Mouse (Mus musculus) neural tube, embryonic 13.5 days (tissue): ENCODE results near the gene Bst1. TPM values are rescaled to one million over a fixed set of nuclear protein-coding genes. Genes with fewer than 3 reads are reported as not detected.

ENCODE experiments used
- ATAC-seq: fragments of 200-750 bp; cut with Nextera tagmentation; 2 replicates; pipeline ENCODE4 v1.8.0; 2017; ENCODE audit warnings: low read depth, mild to moderate bottlenecking, moderate TSS enrichment, moderate library complexity
- H3K27ac ChIP-seq: fragments of 300-500 bp; sonication (generic); replicated peaks from 2 replicates; pipeline ENCODE4 v1.5.1; 2015; ENCODE audit warnings: moderate library complexity, mild to moderate bottlenecking, inconsistent platforms
- H3K27me3 ChIP-seq: fragments of 300-500 bp; sonication (generic); 2 replicates; pipeline ENCODE4 v1.6.1; 2015; ENCODE audit warnings: mild to moderate bottlenecking, inconsistent platforms
- H3K36me3 ChIP-seq: fragments of 300-500 bp; sonication (generic); 2 replicates; pipeline ENCODE4 v1.6.1; 2015; ENCODE audit warnings: mild to moderate bottlenecking, inconsistent platforms
- H3K4me1 ChIP-seq: fragments of 300-500 bp; sonication (generic); replicated peaks from 2 replicates; pipeline ENCODE4 v1.6.1; 2015; ENCODE audit warnings: inconsistent platforms
- H3K4me2 ChIP-seq: fragments of 300-500 bp; sonication (generic); 2 replicates; pipeline ENCODE4 v1.6.1; 2015; ENCODE audit warnings: inconsistent platforms, mild to moderate bottlenecking, moderate library complexity
- H3K4me3 ChIP-seq: fragments of 300-500 bp; sonication (generic); 2 replicates; pipeline ENCODE4 v1.5.1; 2015; ENCODE audit warnings: mild to moderate bottlenecking, inconsistent platforms
- H3K9ac ChIP-seq: fragments of 300-500 bp; sonication (generic); 2 replicates; pipeline ENCODE4 v1.6.1; 2015; ENCODE audit warnings: moderate library complexity, mild to moderate bottlenecking, inconsistent platforms
- H3K9me3 ChIP-seq: fragments of 300-500 bp; sonication (generic); 2 replicates; pipeline ENCODE4 v1.6.1; 2016; ENCODE audit warnings: inconsistent platforms
- WGBS: fragments of 180-500 bp; shearing (Covaris S2); methylation state at CpG from one replicate; pipeline ENCODE4 v1.1.7; 2015; 5-methylcytosine and 5-hydroxymethylcytosine counted together
- polyA plus RNA-seq: library from polyadenylated mRNA; unstranded; fragments of >200 nt; fragmentation: Nextera tagmentation; extraction: Ambion mirVana; gene quantifications from 2 replicates; pipeline ENCODE4 v1.2.1, GENCODE M21; 2015

Bst1 gene
- polyA plus RNA-seq, 1 experiment from 2014 or later, result 0.08 TPM

DNA sequence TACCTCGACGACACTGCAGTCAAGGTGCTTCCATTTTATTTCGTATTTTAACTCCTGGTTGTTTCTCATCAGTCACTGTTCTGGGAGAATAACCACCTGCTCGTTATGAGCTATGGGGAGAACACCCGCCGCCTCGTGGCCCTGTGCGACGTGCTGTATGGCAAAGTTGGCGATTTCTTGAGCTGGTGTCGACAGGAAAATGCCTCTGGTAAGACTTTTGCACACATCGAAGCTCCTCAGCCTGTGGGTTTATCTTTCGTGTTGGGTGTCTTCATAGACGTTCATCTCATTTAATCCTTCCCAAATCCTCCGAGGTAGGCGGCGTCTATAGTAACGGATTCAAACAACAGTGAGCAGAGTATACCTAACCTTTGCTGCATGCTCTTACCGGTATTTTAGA is 2.9 kb downstream of the Bst1 start, which contains the start of gene Fbxl5:
Gene Fbxl5 (minus strand): TSS at position 101 of the 400 bp plus-strand sequence.
- Histone ChIP-seq H3K4me2 (no peak within 1 kb of the TSS), H3K9me3 (no peaks in the 10 kb centered on the region), H3K36me3 (no peaks in the 10 kb centered on the region), H3K4me1 (no peaks in the 10 kb centered on the region), H3K9ac (no peak within 1 kb of the TSS), H3K4me3 (no peak within 1 kb of the TSS), H3K27me3 (no peaks in the 10 kb centered on the region), H3K27ac (no peak within 1 kb of the TSS)
- no peak for ATAC-seq
- WGBS, result 87% methylated on average over 19 of the region's 19 CpGs

- no peak for ATAC-seq
- H3K9ac ChIP-seq, result no peak overlapping the region
- 87% methylated on average over 8 of the region's 8 CpGs for WGBS
- no peak overlapping the region for H3K4me3 ChIP-seq
- no peaks in the 10 kb centered on the region for H3K27me3 ChIP-seq
- H3K27ac ChIP-seq, result no peak overlapping the region
- H3K9me3 ChIP-seq, result no peaks in the 10 kb centered on the region
- no peaks in the 10 kb centered on the region for H3K36me3 ChIP-seq
- H3K4me2 ChIP-seq, result no peak overlapping the region
- no peaks in the 10 kb centered on the region for H3K4me1 ChIP-seq
Measured at GRCm38 (mm10) chr5:43822199-43822598, 3.5 kb downstream of the Bst1 start.

GRCm38 (mm10) chr5:43822824-43823223 is 4.1 kb downstream of the Bst1 start:
- WGBS, result 73% methylated on average over 3 of the region's 3 CpGs
- H3K9ac ChIP-seq, result no peak overlapping the region
- H3K4me3 ChIP-seq, result no peak overlapping the region
- no peaks in the 10 kb centered on the region for H3K36me3 ChIP-seq
- ATAC-seq, result no peak
- no peaks in the 10 kb centered on the region for H3K9me3 ChIP-seq
- no peaks in the 10 kb centered on the region for H3K27me3 ChIP-seq
- no peak overlapping the region for H3K4me2 ChIP-seq
- H3K27ac ChIP-seq, result no peak overlapping the region
- no peaks in the 10 kb centered on the region for H3K4me1 ChIP-seq

DNA sequence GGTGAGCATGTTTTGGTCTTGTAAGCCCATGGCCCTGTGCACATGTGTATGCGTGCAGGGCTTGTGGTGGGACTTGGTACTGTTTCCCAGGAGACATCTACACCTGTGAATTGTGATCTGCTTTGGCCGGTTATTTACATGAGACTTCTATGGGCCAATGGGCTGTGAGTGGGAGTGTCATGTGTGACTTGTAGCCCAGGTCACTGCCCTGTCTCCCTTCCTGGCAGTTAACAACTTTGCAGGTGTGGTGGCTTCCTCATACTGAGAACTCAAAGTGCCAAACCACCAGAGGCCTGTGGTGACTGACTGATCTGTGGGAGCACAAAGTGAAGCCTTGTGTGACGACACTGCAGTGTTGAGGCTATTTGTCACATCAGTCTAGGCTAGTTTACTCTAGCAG is 5.9 kb downstream of the Bst1 start:
- Histone ChIP-seq H3K4me1 (no peaks in the 10 kb centered on the region), H3K4me2 (no peak overlapping the region), H3K9ac (no peak overlapping the region), H3K36me3 (no peaks in the 10 kb centered on the region), H3K4me3 (no peak overlapping the region), H3K27me3 (no peaks in the 10 kb centered on the region), H3K27ac (no peak overlapping the region), H3K9me3 (no peaks in the 10 kb centered on the region)
- no peak for ATAC-seq
- WGBS, result 83% methylated on average over 3 of the region's 3 CpGs

DNA sequence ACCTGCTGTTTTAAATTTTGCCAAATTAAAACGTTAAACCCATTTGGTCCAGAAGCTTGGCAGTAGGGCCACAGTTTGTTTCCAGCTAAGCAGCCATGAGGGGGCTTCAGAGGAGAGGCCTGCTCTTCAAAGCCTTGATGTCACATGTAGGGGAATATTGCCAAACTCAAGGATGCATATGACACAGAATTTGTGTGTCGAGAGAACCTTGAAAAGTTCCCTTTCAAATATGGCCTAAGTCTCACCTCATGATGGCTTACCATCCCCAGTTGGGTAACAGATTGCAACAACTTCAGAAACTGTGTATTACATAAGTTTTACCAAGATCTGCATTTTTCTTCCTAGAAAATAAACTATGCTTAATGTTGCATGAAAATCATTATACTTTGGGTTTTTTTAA is 8.2 kb downstream of the Bst1 start:
- H3K9me3 ChIP-seq, result no peaks in the 10 kb centered on the region
- H3K4me3 ChIP-seq, result no peak overlapping the region
- no peak overlapping the region for H3K27ac ChIP-seq
- 89% methylated on average over 2 of the region's 2 CpGs for WGBS
- H3K27me3 ChIP-seq, result no peaks in the 10 kb centered on the region
- no peak overlapping the region for H3K4me2 ChIP-seq
- no peaks in the 10 kb centered on the region for H3K36me3 ChIP-seq
- no peak for ATAC-seq
- no peak overlapping the region for H3K9ac ChIP-seq
- H3K4me1 ChIP-seq, result no peaks in the 10 kb centered on the region

DNA sequence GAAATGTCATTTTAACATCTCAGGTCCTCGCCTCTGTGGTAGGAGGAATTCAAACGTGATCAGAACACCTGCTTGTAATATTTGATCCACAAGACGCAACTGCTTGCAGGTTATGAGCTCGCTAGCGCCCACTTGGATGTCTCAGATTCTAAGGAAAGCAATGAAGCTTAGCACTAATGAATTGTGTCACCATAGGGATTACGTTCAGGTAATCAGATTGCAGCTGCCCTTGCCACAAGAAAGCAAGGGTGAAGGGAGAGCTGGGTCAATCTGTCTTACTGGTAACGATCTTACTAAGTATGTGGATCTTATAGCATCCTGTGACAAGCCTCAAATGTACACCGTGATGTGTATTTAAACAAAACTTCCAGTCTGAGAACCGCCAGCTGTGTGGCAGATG is 8.7 kb downstream of the Bst1 start:
- Histone ChIP-seq H3K4me2 (no peak overlapping the region), H3K27ac (no peak overlapping the region), H3K4me1 (no peaks in the 10 kb centered on the region), H3K36me3 (no peaks in the 10 kb centered on the region), H3K27me3 (no peaks in the 10 kb centered on the region), H3K4me3 (no peak overlapping the region), H3K9ac (no peak overlapping the region), H3K9me3 (no peaks in the 10 kb centered on the region)
- no peak for ATAC-seq
- WGBS, result 82% methylated on average over 9 of the region's 9 CpGs

DNA sequence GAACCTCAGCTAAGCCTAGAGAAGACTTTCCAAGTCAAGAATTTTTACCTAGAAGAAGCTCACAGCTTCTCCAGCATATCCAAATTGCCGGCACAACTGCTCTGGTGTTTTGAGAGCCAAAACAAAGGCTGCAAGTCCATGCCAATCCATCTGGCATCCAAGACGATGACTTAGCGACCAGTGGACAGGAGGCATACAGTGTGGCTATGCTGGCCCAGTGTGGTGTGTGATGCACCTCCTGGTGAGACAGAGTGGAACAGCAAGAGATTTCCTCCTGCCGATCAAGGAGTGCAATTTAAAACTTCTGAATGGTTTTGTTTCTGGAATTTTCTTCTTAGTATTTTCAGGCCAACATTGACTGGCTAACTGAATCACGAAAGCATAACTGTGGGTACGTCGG is 17.9 kb downstream of the Bst1 start:
- ATAC-seq, result no peak

GRCm38 (mm10) chr5:43837372-43837771 is 18.7 kb downstream of the Bst1 start:
- Histone ChIP-seq H3K27ac (no peak overlapping the region), H3K4me2 (no peak overlapping the region), H3K4me1 (no peaks in the 10 kb centered on the region), H3K27me3 (no peaks in the 10 kb centered on the region), H3K36me3 (no peaks in the 10 kb centered on the region), H3K4me3 (no peak overlapping the region), H3K9me3 (no peaks in the 10 kb centered on the region), H3K9ac (no peak overlapping the region)
- no peak for ATAC-seq
- WGBS, result 55% methylated on average over 5 of the region's 5 CpGs

More for the DNA sequence above, 17.9 kb downstream of the Bst1 start:
- WGBS, result 91% methylated on average over 7 of the region's 7 CpGs
- Histone ChIP-seq H3K4me2 (no peak overlapping the region), H3K9ac (no peak overlapping the region), H3K9me3 (no peaks in the 10 kb centered on the region), H3K36me3 (no peaks in the 10 kb centered on the region), H3K27ac (no peak overlapping the region), H3K4me3 (no peak overlapping the region), H3K27me3 (no peaks in the 10 kb centered on the region), H3K4me1 (no peaks in the 10 kb centered on the region)

GRCm38 (mm10) chr5:43841144-43842010 is 22.7 kb downstream of the Bst1 start:
- Histone ChIP-seq H3K4me1 (no peaks in the 10 kb centered on the region; the same call in 1 of the 2 replicates), H3K4me3 (no peak overlapping the region), H3K27me3 (no peaks in the 10 kb centered on the region), H3K9ac (no peak overlapping the region), H3K4me2 (no peak overlapping the region), H3K36me3 (no peaks in the 10 kb centered on the region), H3K9me3 (no peaks in the 10 kb centered on the region), H3K27ac (no peak overlapping the region)
- WGBS, result 50% methylated on average over 11 of the region's 11 CpGs
- ATAC-seq, result no peak

DNA sequence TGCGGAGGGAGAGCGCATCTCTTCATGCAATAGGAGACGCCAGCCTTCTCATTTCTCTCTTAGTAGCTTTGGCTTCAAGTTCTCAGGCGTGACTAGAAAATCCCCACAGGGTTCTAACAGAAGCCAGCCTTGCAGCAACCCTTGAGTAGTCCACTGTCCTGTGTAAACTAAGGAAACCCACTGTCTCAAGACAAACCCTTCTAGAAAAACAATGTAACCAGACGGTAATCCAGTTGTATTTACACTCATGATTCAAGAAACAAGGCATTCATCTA is 23.3 kb downstream of the Bst1 start:
- no peak overlapping the region for H3K4me2 ChIP-seq
- H3K4me1 ChIP-seq, result no peaks in the 10 kb centered on the region; the same call in 1 of the 2 replicates
- H3K4me3 ChIP-seq, result no peak overlapping the region
- no peaks in the 10 kb centered on the region for H3K27me3 ChIP-seq
- no peaks in the 10 kb centered on the region for H3K9me3 ChIP-seq
- no peak overlapping the region for H3K27ac ChIP-seq
- H3K36me3 ChIP-seq, result no peaks in the 10 kb centered on the region
- 80% methylated on average over 5 of the region's 5 CpGs for WGBS
- H3K9ac ChIP-seq, result no peak overlapping the region
- no peak for ATAC-seq

DNA sequence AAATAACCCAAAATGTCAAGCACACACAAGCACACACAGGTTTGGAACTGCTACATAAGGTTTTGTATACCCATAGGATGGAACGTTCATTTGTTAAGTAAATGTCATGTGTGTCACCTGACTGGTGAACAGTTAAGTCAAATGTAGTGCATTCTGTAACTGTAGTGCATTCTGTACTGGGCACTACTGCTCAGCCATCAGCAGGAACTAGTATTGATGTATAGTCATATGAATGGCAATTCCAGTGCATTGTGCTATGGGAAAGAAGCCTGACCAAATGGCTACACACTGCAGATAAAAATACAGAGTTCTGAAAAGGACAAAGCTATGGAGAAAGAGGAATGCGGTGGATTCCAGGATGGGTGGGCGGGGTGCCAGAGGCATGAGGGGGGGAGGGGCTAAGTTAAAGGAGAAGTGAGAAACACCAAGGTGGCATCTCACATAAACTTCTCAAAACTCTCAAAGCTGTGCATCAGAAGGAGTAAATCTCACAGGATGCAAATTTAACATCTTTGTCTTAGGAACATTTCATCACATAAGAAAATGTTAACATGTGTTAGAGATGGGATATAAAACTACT is 24.0 kb downstream of the Bst1 start:
- Histone ChIP-seq H3K9ac (no peak overlapping the region), H3K4me3 (no peak overlapping the region), H3K9me3 (no peaks in the 10 kb centered on the region), H3K4me1 (no peaks in the 10 kb centered on the region; the same call in 1 of the 2 replicates), H3K4me2 (no peak overlapping the region), H3K27me3 (no peaks in the 10 kb centered on the region), H3K27ac (no peak overlapping the region), H3K36me3 (no peaks in the 10 kb centered on the region)
- WGBS, result 70% methylated on average over 3 of the region's 3 CpGs
- no peak for ATAC-seq

GRCm38 (mm10) chr5:43845083-43845482 is 26.4 kb downstream of the Bst1 start:
- no peak overlapping the region for H3K4me2 ChIP-seq
- H3K9ac ChIP-seq, result no peak overlapping the region
- no peaks in the 10 kb centered on the region; the same call in 1 of the 2 replicates for H3K4me1 ChIP-seq
- H3K36me3 ChIP-seq, result no peaks in the 10 kb centered on the region
- H3K9me3 ChIP-seq, result no peaks in the 10 kb centered on the region
- ATAC-seq, result no peak
- H3K27me3 ChIP-seq, result no peaks in the 10 kb centered on the region
- no peak overlapping the region for H3K4me3 ChIP-seq
- WGBS, result 86% methylated on average over 5 of the region's 5 CpGs
- H3K27ac ChIP-seq, result no peak overlapping the region

DNA sequence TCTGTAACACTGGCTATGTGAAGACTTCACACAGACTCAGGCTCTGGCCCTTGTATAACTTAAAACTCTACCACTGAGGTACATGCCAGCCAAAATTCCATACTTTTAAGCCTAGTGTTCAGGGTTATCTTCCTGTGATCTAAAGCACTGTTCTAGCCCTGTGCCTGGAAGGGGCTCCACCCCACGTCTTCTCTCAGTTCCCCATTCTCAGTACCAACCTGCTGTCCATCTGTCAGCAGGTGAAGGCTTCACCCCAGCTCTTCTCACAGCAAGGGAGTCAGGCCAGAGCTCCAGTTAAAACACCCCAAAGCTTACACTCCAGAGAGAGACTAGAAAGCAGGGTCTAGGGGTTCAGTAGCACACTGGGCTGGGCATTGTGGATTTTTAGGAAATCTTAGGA is 27.0 kb downstream of the Bst1 start:
- Histone ChIP-seq H3K9me3 (no peaks in the 10 kb centered on the region), H3K4me3 (no peak overlapping the region), H3K36me3 (no peaks in the 10 kb centered on the region), H3K4me2 (no peak overlapping the region), H3K4me1 (no peaks in the 10 kb centered on the region; the same call in 1 of the 2 replicates), H3K9ac (no peak overlapping the region), H3K27me3 (no peaks in the 10 kb centered on the region), H3K27ac (no peak overlapping the region)
- ATAC-seq, result no peak
- WGBS, result 65% methylated on average over 1 of the region's 1 CpGs
